Comparison of ENCODE assay signal across 11 mouse cellular contexts in the genomic region with DNA sequence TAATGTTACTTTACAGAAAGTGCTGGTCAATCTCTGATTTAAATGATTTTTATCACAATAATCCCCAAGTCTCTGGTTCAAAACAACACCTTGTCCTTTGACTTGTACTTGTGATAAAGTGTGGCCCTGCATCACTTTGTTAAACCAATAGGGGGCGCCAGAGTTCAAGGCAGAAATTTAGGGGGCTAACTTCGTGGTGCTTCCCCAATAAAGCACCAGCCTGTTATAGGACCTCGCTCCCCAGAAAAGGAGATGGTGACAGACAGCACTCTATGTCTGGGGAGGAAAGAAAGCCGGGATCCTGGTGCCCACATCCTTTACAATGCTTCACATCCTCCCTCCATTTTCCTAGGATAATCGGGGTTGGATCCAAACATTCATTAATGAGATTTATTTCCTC.
DNase-seq lines count a peak whose midpoint lies in the region; TF ChIP-seq lines count a peak whose summit lies in the region.
"Had no signal": no experiment of that assay in that cellular context is flagged by ENCODE, and none has a peak within 500 bp of the region (broad histone marks: within the 10 kb centered on the region; RNA-seq: fewer than 3 reads in every experiment).

No protein-coding gene starts in this region.

- 35% methylated on average over 5 of the region's 5 CpGs for WGBS in olfactory bulb, adult 2 months

- DNase-seq in embryo, embryonic 10.5 days (ENCODE audit: low spot score): peak; percentile 43
- no peak for DNase-seq in embryo, embryonic 11 days
- no peak for DNase-seq in layer of hippocampus, adult 2 months (ENCODE audit: low spot score in 2 of 2)
- no peak for DNase-seq in layer of hippocampus, adult 9-10 months (ENCODE audit: low spot score)
- DNase-seq in MEL-GATA-1-ER (ENCODE audit: extremely low read depth, low read depth): peak; percentile 23
- DNase-seq in cerebellum, adult 8-10 months: no peak
- no peak for DNase-seq in frontal cortex, postnatal 14 days (ENCODE audit: low spot score in 2 of 2)

- no peak overlapping the region for H3K4me3 ChIP-seq in layer of hippocampus, adult 2 months
- H3K4me3 ChIP-seq in olfactory bulb, adult 2 months (ENCODE audit: insufficient read depth, low read depth, low read length): no peak overlapping the region
- H3K4me3 ChIP-seq: heart, embryonic 13.5 days; limb, embryonic 13.5 days; neural tube, embryonic 12.5 days had no signal

- no peak for TF ChIP-seq POLR2A in olfactory bulb, adult 2 months (IDR thresholded peaks at IDR 0.05; ENCODE audit: insufficient read depth, low read depth, low read length)

- TF ChIP-seq CTCF in layer of hippocampus, adult 2 months (conservative IDR thresholded peaks at IDR 0.05): peak; percentile 91
- peak; percentile 44; the same call in 1 of the 2 replicates for TF ChIP-seq CTCF in olfactory bulb, adult 2 months (IDR thresholded peaks at IDR 0.05; ENCODE audit: insufficient read depth, low read depth, low read length)

- H3K4me1 ChIP-seq in olfactory bulb, adult 2 months (ENCODE audit: control insufficient read depth, insufficient read depth, low read length): no peaks in the 10 kb centered on the region

- H3K27ac ChIP-seq in layer of hippocampus, adult 2 months: no peak overlapping the region
- no peak overlapping the region for H3K27ac ChIP-seq in olfactory bulb, adult 2 months (ENCODE audit: insufficient read depth, low read depth, low read length)
- H3K27ac ChIP-seq: heart, embryonic 13.5 days; limb, embryonic 13.5 days; neural tube, embryonic 12.5 days had no signal

Comparison
In these comparisons a context has a peak if more than half of its experiments do, and no peak if none do; other contexts are left out.
1. DNase-seq: peak in embryo, embryonic 10.5 days (single experiment) and MEL-GATA-1-ER (single experiment); none in embryo, embryonic 11 days (single experiment), layer of hippocampus, adult 2 months (0 of 2), layer of hippocampus, adult 9-10 months (single experiment), cerebellum, adult 8-10 months (single experiment) and frontal cortex, postnatal 14 days (0 of 2).